Mouse (Mus musculus) retina, postnatal 1 day (tissue): Measurements from ENCODE around the gene Olfr1156.

Source experiments
- DNase-seq: peaks from one replicate; pipeline ENCODE4 v3.0.0-alpha.2; 2012

Gene Olfr1156

GRCm38 (mm10) chr2:87953000-87953399 lies at the start of gene Olfr1156:
Gene Olfr1156, minus strand, starts transcription at chr2:87953100.
- DNase-seq = no peak

- DNase-seq = no peak
These were observed 36.9 kb upstream of the Olfr1156 start, which contains the start of gene Olfr1158 for GRCm38 (mm10) chr2:87989813-87990212. Gene Olfr1158, plus strand, starts transcription at chr2:87990113.

- DNase-seq = no peak
These were observed 21.7 kb upstream of the Olfr1156 start, which contains the start of gene Olfr74 for GRCm38 (mm10) chr2:87974563-87974962. Gene Olfr74, minus strand, starts transcription at chr2:87974663.

GRCm38 (mm10) chr2:87968199-87968598 lies 15.3 kb upstream of the Olfr1156 start, which contains the start of gene Olfr1157:
Gene Olfr1157, minus strand, starts transcription at chr2:87968299.
- no peak for DNase-seq

GRCm38 (mm10) chr2:87945037-87945436 lies 7.9 kb downstream of the Olfr1156 start, which contains the start of gene Olfr1155:
Gene Olfr1155, minus strand, starts transcription at chr2:87945137.
- DNase-seq = no peak

GRCm38 (mm10) chr2:87905066-87905465 lies 47.8 kb downstream of the Olfr1156 start, which contains the start of gene Olfr1154:
Gene Olfr1154, minus strand, starts transcription at chr2:87905166.
- no peak for DNase-seq
